Mouse (Mus musculus): ENCODE results near the gene Slc9a3r1. TPM values are rescaled to one million over a fixed set of nuclear protein-coding genes. Genes with fewer than 3 reads are reported as not detected.

Gene Slc9a3r1
- total RNA-seq, 1 experiment from 2014 or later, result 65.9 TPM

- no peak; the same call in 1 of the 2 replicates for ATAC-seq (replicated peaks; ENCODE audit: insufficient number of reproducible peaks, low FRiP score, low TSS enrichment, poor library complexity, severe bottlenecking)
Measured at GRCm38 (mm10) chr11:115160883-115161577, 2.1 kb upstream of the Slc9a3r1 start.

GRCm38 (mm10) chr11:115161578-115162204, 1.4 kb upstream of the Slc9a3r1 start:
- ATAC-seq (replicated peaks; ENCODE audit: insufficient number of reproducible peaks, low FRiP score, low TSS enrichment, poor library complexity, severe bottlenecking), result no peak

DNA sequence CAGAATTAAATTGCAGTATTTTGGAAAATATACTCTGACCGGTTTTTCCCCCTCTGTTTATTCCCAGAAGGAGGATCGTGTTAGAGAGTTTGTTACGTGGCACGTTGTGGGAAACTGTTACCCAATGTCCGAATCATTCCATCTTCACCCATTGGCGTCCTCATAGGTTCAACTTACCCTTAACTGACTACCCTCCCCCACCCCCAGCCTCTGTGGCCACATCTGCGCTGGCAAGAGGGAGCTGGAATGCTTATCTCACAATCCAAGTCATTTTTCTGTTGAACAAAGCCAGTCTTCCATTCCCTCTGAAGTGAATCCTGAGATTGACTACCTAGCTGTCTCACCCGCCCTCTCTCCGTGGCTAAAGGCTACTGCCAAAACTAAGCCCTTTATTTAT, 938 bp upstream of the Slc9a3r1 start:
- no peak for ATAC-seq (replicated peaks; ENCODE audit: insufficient number of reproducible peaks, low FRiP score, low TSS enrichment, poor library complexity, severe bottlenecking)

GRCm38 (mm10) chr11:115163568-115164150, 518 bp downstream of the Slc9a3r1 start:
- no peak for ATAC-seq (replicated peaks; ENCODE audit: insufficient number of reproducible peaks, low FRiP score, low TSS enrichment, poor library complexity, severe bottlenecking)

- no peak for ATAC-seq (replicated peaks; ENCODE audit: insufficient number of reproducible peaks, low FRiP score, low TSS enrichment, poor library complexity, severe bottlenecking)
Measured at GRCm38 (mm10) chr11:115164341-115164975, 1.3 kb downstream of the Slc9a3r1 start.

DNA sequence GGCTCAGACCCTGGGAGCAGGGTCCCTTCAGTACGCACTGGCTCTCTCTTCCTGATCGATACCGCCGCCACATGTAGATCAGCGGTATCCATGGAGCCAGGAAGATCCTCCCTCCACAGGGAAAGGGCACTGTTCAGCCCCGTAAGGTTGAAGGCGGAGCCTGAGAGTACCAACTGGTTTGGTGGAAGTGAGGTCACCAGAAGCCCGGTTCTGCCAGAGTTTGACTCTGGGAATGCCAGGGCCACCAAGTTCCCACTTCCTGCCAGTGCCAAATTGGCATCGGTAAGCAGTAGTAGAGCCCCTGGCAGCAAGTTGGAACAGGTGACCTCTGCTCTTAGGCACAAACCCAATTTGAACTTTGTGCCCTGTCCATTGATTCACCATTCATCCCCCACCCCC, 1.8 kb downstream of the Slc9a3r1 start:
- no peak for ATAC-seq (replicated peaks; ENCODE audit: insufficient number of reproducible peaks, low FRiP score, low TSS enrichment, poor library complexity, severe bottlenecking)

GRCm38 (mm10) chr11:115166776-115167175, 3.6 kb downstream of the Slc9a3r1 start:
- no peak for ATAC-seq (replicated peaks; ENCODE audit: insufficient number of reproducible peaks, low FRiP score, low TSS enrichment, poor library complexity, severe bottlenecking)

- no peak for ATAC-seq (replicated peaks; ENCODE audit: insufficient number of reproducible peaks, low FRiP score, low TSS enrichment, poor library complexity, severe bottlenecking)
Measured at GRCm38 (mm10) chr11:115167631-115168249, 4.6 kb downstream of the Slc9a3r1 start.

DNA sequence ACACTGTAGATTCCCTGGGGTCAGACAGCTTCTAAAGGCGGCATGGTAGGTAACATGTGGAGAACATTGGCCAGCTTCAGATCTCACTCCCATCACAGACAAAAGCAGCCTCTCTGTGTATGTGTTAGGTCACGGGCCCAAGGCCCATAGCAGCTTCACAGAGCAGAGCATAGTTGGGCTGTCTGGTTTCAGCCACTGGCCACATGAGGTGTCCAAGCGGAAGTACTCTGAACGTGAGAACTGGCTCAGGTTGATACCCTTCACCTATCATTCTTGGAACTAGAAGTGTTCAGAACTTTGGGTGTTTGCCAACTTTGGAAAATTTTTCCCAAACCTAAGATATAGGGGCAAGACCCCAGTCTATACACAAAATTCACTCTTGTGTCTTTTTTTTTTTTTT, 6.3 kb downstream of the Slc9a3r1 start:
- ATAC-seq (replicated peaks; ENCODE audit: insufficient number of reproducible peaks, low FRiP score, low TSS enrichment, poor library complexity, severe bottlenecking), result no peak

DNA sequence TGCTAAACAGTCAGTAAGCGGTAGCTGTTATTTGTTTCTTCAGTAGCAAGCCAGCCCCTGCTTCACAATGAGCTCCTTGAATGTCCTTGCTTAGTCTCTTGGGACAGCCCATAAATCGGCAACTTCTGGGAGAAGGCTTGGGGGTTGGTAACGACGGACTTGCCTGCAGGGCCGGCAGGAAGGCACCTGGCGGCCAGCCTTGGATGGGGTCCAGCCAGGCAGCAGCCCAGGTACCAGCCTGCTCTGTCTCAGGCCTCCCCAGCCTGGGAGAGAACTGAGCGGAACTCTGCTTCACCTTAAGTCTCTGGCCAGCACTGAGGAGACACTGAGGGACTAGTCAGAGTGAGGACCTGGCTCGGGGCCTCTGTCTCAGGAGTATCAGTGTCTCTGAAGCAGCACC, 8.0 kb downstream of the Slc9a3r1 start:
- no peak for ATAC-seq (replicated peaks; ENCODE audit: insufficient number of reproducible peaks, low FRiP score, low TSS enrichment, poor library complexity, severe bottlenecking)

- no peak for ATAC-seq (replicated peaks; ENCODE audit: insufficient number of reproducible peaks, low FRiP score, low TSS enrichment, poor library complexity, severe bottlenecking)
Measured at GRCm38 (mm10) chr11:115172825-115173287, 9.7 kb downstream of the Slc9a3r1 start.

- ATAC-seq (replicated peaks; ENCODE audit: insufficient number of reproducible peaks, low FRiP score, low TSS enrichment, poor library complexity, severe bottlenecking), result 0 out of 2 replicates have a peak, but pooled peaks have one; percentile 53
Measured at GRCm38 (mm10) chr11:115173549-115174339, 10.6 kb downstream of the Slc9a3r1 start.

DNA sequence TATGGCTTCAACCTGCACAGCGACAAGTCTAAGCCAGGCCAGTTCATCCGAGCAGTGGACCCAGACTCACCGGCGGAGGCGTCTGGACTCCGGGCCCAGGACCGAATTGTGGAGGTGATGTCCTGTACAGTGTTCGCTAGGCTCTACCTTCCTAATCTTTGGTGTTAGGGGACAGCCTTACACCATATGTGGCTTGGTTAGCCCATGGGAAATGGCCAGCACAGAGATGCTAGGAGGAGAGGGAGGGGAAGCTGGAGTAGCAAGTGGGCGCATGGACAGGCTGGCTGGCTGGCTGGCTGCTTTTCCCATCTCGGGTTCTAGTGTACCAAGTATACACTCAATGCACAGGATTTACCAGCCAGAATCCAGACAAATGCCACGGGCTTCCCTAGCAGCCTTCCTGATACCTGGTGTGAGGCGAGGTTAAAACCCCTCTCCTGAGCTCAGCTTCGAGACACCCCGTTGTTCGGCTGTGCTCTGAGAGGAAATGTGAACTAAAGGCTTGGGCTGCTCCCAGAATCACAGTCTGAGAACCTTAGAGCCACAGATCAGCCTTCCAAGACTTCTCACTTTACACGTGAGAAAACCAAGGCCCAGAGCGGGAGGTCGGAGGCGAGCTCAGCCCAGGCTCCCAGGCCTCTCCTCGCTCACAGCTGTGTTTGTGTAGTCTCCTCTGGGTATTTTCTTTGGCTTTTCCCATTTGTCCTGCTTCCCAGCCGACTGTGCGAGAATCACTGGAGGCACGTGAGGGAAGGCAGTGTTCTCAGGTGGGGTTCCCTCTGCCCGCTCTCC, 13.5 kb downstream of the Slc9a3r1 start:
- ATAC-seq (replicated peaks; ENCODE audit: insufficient number of reproducible peaks, low FRiP score, low TSS enrichment, poor library complexity, severe bottlenecking), result no peak

- ATAC-seq (replicated peaks; ENCODE audit: insufficient number of reproducible peaks, low FRiP score, low TSS enrichment, poor library complexity, severe bottlenecking), result no peak
Measured at GRCm38 (mm10) chr11:115177559-115178195, 14.5 kb downstream of the Slc9a3r1 start.

- ATAC-seq (replicated peaks; ENCODE audit: insufficient number of reproducible peaks, low FRiP score, low TSS enrichment, poor library complexity, severe bottlenecking), result no peak
Measured at GRCm38 (mm10) chr11:115178766-115179165, 15.6 kb downstream of the Slc9a3r1 start.

DNA sequence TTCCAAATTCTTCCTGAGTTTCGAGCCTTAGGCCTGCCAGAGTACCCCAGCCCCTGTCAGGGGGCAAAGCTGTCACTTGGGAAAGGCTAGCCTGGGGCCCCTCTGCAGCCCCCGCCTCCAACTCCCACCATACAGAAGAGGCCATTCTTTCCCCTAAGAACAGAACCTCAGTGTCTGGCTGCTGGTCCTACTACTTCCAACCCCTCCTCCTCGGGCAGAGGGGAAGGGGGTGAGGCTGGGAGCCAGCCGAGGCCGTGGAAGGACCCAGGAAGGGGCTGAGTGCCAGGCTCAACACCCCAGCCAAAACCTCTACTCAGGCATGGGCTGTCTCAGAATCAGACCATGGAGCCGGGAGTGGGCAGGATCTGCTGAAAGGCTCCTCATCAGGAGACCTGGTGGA, 16.1 kb downstream of the Slc9a3r1 start:
- ATAC-seq (replicated peaks; ENCODE audit: insufficient number of reproducible peaks, low FRiP score, low TSS enrichment, poor library complexity, severe bottlenecking), result no peak

DNA sequence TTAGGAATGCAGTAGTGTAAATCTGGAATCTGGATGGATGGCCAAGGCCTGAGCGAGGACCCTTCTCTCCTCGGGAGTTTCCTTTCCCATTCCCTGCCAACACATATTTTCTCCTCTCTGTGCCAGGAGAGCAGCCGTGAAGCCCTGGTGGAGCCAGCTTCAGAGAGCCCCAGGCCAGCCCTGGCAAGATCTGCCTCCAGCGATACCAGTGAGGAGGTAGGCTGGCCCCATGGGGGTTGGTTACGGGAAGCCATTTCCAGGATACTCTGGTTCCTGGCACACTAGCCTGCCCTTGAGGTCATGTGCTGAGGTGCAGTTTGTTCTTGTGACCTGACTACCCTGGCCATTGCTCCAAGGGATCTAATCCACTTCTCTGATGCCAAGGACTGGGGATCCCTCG, 16.7 kb downstream of the Slc9a3r1 start:
- ATAC-seq (replicated peaks; ENCODE audit: insufficient number of reproducible peaks, low FRiP score, low TSS enrichment, poor library complexity, severe bottlenecking), result no peak

Measured in monocyte, adult 5-6 weeks (primary cell).